Mouse (Mus musculus): ENCODE measurements around the gene Fstl5. TPM values are rescaled to one million over a fixed set of nuclear protein-coding genes. Genes with fewer than 3 reads are reported as not detected.

The Fstl5 gene
- 0.09 and 0.17 TPM in 2 replicates for polyA plus RNA-seq (2015; fragmentation: Nextera tagmentation; extraction: Ambion mirVana)

DNA sequence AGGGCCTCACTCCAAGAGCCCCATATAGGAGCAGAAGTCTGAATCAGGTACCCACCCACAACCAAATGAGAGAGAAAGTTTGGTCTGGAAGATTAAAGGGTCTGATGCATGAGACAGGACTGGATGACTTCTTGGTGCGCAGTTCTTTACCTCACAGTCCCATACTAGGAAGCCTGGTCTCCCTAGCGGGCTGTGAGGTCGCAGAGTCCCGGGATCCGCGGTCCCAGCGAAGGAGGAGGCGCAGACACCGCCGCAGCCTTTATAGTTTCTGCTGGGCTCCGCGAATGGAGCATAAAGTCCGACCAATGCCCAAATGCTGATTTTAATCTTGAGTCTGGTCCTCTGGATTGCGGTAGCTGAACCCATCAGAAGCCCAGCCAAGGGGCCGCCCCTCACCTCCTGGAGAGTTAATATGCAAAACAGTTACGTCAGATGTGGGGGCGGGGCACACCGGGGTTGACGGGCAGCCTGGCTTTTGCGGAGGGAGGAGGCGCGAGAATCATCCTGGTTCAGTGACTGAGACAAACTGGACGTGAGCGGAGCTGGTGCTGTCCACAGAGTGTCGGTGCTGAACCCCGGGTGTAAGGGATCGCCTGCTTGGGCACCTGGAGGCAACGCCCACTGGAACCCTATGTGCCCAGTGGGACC is at the start of gene Fstl5:
Fstl5 (plus strand) TSS at position 211 of the 648 bp plus-strand sequence.
- Histone ChIP-seq H3K27me3 (replicated peaks) (no peaks in the 10 kb centered on the region), H3K4me2 (peak within 1 kb of the TSS; percentile 70), H3K36me3 (no peaks in the 10 kb centered on the region), H3K4me1 (peaks cover 6% of the 10 kb centered on the region; the same call in 1 of the 2 replicates), H3K9me3 (no peaks in the 10 kb centered on the region), H3K4me3 (peak within 1 kb of the TSS; percentile 48), H3K27ac (replicated peaks) (no peak within 1 kb of the TSS), H3K9ac (no peak within 1 kb of the TSS)
- ATAC-seq (ENCODE audit: extremely low read depth, insufficient number of reproducible peaks, low FRiP score, low TSS enrichment) = no peak
- WGBS = 1% methylated on average over 28 of the region's 28 CpGs

- ATAC-seq (ENCODE audit: extremely low read depth, insufficient number of reproducible peaks, low FRiP score, low TSS enrichment) = no peak
These were observed 48.5 kb upstream of the Fstl5 start for GRCm38 (mm10) chr3:76025523-76025922.

DNA sequence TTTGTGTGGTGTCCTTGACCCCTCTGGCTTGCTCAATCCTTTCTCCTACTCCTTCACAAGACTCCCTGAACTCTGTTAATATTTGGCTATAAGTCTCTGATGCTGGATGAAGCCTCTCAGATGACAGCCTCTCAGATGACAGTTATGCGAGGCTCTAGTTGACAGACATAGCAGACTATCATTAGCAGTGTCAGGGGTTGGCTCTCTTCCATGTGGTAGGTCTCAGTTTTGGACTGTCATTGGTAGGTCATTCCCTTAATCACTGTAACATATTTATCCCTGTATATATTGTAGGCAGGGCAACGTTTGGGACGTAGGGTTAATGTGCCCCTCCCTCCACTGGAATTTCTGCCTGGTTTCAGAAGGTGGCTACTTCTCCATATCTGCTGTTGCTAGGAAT is 22.9 kb upstream of the Fstl5 start:
- WGBS = 68% methylated on average over 3 of the region's 3 CpGs
- H3K27me3 ChIP-seq (replicated peaks) = no peaks in the 10 kb centered on the region
- no peaks in the 10 kb centered on the region for H3K36me3 ChIP-seq
- H3K9me3 ChIP-seq = no peaks in the 10 kb centered on the region
- H3K4me3 ChIP-seq = no peak overlapping the region
- no peak overlapping the region for H3K9ac ChIP-seq
- H3K4me2 ChIP-seq = no peak overlapping the region
- no peaks in the 10 kb centered on the region for H3K4me1 ChIP-seq
- no peak for ATAC-seq (ENCODE audit: extremely low read depth, insufficient number of reproducible peaks, low FRiP score, low TSS enrichment)
- H3K27ac ChIP-seq (replicated peaks) = no peak overlapping the region

More at GRCm38 (mm10) chr3:76025523-76025922, 48.5 kb upstream of the Fstl5 start:
- Histone ChIP-seq H3K27ac (replicated peaks) (no peak overlapping the region), H3K9ac (no peak overlapping the region), H3K27me3 (replicated peaks) (no peaks in the 10 kb centered on the region), H3K4me3 (no peak overlapping the region), H3K4me2 (no peak overlapping the region), H3K4me1 (no peaks in the 10 kb centered on the region), H3K9me3 (no peaks in the 10 kb centered on the region), H3K36me3 (no peaks in the 10 kb centered on the region)

GRCm38 (mm10) chr3:76061996-76062395 is 12.1 kb upstream of the Fstl5 start:
- no peak for ATAC-seq (ENCODE audit: extremely low read depth, insufficient number of reproducible peaks, low FRiP score, low TSS enrichment)
- Histone ChIP-seq H3K27ac (replicated peaks) (no peak overlapping the region), H3K4me3 (no peak overlapping the region), H3K27me3 (replicated peaks) (no peaks in the 10 kb centered on the region), H3K4me1 (no peaks in the 10 kb centered on the region), H3K36me3 (no peaks in the 10 kb centered on the region), H3K4me2 (no peak overlapping the region), H3K9me3 (no peaks in the 10 kb centered on the region), H3K9ac (no peak overlapping the region)
- 90% methylated on average over 1 of the region's 1 CpGs for WGBS

GRCm38 (mm10) chr3:76067920-76068319 is 6.2 kb upstream of the Fstl5 start:
- no peaks in the 10 kb centered on the region for H3K36me3 ChIP-seq
- WGBS = 2% methylated on average over 3 of the region's 3 CpGs
- H3K4me3 ChIP-seq = no peak overlapping the region
- H3K9ac ChIP-seq = no peak overlapping the region
- H3K4me2 ChIP-seq = no peak overlapping the region
- H3K27me3 ChIP-seq (replicated peaks) = no peaks in the 10 kb centered on the region
- no peak for ATAC-seq (ENCODE audit: extremely low read depth, insufficient number of reproducible peaks, low FRiP score, low TSS enrichment)
- no peak overlapping the region for H3K27ac ChIP-seq (replicated peaks)
- no peaks in the 10 kb centered on the region for H3K9me3 ChIP-seq
- no peaks in the 10 kb centered on the region for H3K4me1 ChIP-seq

DNA sequence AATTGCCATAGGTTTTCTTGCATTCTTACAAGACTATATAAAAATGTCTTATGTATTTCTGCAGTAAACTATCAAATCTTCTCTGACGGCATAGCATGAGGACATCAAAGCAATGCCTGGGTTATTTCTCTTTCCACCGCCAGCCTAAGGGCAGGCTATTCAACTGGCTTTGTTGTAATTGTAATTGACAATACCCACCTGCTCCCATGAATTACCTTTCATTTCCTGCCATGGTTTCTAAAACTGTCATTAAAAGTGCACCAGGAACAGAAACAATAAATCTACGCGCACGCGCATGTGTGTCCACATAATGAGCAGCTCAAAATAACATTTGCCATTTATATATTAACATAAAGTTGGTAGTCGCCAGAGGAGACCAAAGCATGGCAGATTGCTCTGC is 1.2 kb upstream of the Fstl5 start:
- 84% methylated on average over 7 of the region's 7 CpGs for WGBS
- no peaks in the 10 kb centered on the region for H3K9me3 ChIP-seq
- H3K4me2 ChIP-seq = no peak overlapping the region
- ATAC-seq (ENCODE audit: extremely low read depth, insufficient number of reproducible peaks, low FRiP score, low TSS enrichment) = no peak
- H3K36me3 ChIP-seq = no peaks in the 10 kb centered on the region
- peaks cover 6% of the 10 kb centered on the region; the same call in 1 of the 2 replicates for H3K4me1 ChIP-seq
- no peaks in the 10 kb centered on the region for H3K27me3 ChIP-seq (replicated peaks)
- no peak overlapping the region for H3K9ac ChIP-seq
- no peak overlapping the region for H3K27ac ChIP-seq (replicated peaks)
- no peak overlapping the region for H3K4me3 ChIP-seq

- 77% methylated on average over 1 of the region's 1 CpGs for WGBS
- Histone ChIP-seq H3K9me3 (no peaks in the 10 kb centered on the region), H3K36me3 (no peaks in the 10 kb centered on the region), H3K27ac (replicated peaks) (no peak overlapping the region), H3K4me3 (no peak overlapping the region), H3K27me3 (replicated peaks) (no peaks in the 10 kb centered on the region), H3K9ac (no peak overlapping the region), H3K4me2 (no peak overlapping the region), H3K4me1 (no peaks in the 10 kb centered on the region)
- no peak for ATAC-seq (ENCODE audit: extremely low read depth, insufficient number of reproducible peaks, low FRiP score, low TSS enrichment)
These were observed 66.4 kb downstream of the Fstl5 start for GRCm38 (mm10) chr3:76140445-76140844.

DNA sequence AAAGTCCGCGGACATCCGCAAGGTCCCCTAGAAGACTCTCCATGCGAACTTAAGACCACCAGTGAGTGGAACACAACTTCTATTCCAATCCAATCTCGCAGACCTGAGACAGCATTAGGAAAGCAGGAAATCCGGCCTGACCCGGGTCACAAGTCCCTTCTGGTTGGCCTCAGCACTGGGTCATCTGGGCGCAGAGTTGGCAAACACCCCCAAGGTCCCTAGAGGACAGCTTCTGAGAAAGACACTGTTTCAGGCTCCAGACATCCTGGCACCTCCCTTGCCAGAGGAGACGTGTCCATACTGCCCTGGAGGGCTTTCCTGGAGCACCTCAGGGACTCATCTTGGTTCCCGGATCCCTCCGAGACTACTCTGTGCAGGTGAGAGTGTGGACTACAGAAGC is 73.8 kb downstream of the Fstl5 start:
- ATAC-seq (ENCODE audit: extremely low read depth, insufficient number of reproducible peaks, low FRiP score, low TSS enrichment) = no peak
- no peaks in the 10 kb centered on the region for H3K4me1 ChIP-seq
- H3K27me3 ChIP-seq (replicated peaks) = no peaks in the 10 kb centered on the region
- H3K9ac ChIP-seq = no peak overlapping the region
- H3K36me3 ChIP-seq = no peaks in the 10 kb centered on the region
- H3K9me3 ChIP-seq = no peaks in the 10 kb centered on the region
- WGBS = 80% methylated on average over 11 of the region's 11 CpGs
- no peak overlapping the region for H3K4me3 ChIP-seq
- H3K27ac ChIP-seq (replicated peaks) = no peak overlapping the region
- H3K4me2 ChIP-seq = no peak overlapping the region

DNA sequence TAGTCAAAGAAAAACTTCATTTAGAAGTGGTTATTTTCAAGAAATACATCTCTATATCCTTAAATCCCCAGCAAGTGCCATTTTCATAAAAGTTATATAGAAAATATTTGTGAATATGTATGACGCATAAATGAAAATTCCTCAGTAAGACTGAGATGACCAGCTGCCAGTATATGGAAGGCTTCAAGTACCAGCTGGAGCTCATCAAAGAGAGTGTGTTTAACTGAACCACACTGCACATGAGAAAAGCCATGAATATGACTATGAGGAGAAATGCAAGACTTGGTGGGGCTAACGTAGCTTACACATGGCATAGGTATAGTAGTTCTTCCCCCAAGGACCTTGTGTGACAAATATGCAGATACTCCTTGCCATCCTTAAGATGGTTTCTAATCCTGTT is 164.8 kb downstream of the Fstl5 start:
- no peak overlapping the region for H3K9ac ChIP-seq
- H3K4me2 ChIP-seq = no peak overlapping the region
- no peaks in the 10 kb centered on the region for H3K36me3 ChIP-seq
- H3K27ac ChIP-seq (replicated peaks) = no peak overlapping the region
- H3K4me3 ChIP-seq = no peak overlapping the region
- no peak for ATAC-seq (ENCODE audit: extremely low read depth, insufficient number of reproducible peaks, low FRiP score, low TSS enrichment)
- H3K9me3 ChIP-seq = no peaks in the 10 kb centered on the region
- 82% methylated on average over 2 of the region's 2 CpGs for WGBS
- H3K27me3 ChIP-seq (replicated peaks) = no peaks in the 10 kb centered on the region
- H3K4me1 ChIP-seq = no peaks in the 10 kb centered on the region

- Histone ChIP-seq H3K4me3 (no peak overlapping the region), H3K9ac (no peak overlapping the region), H3K27me3 (replicated peaks) (no peaks in the 10 kb centered on the region), H3K4me2 (no peak overlapping the region), H3K9me3 (no peaks in the 10 kb centered on the region), H3K36me3 (no peaks in the 10 kb centered on the region), H3K27ac (replicated peaks) (no peak overlapping the region), H3K4me1 (no peaks in the 10 kb centered on the region)
- no peak for ATAC-seq (ENCODE audit: extremely low read depth, insufficient number of reproducible peaks, low FRiP score, low TSS enrichment)
- 71% methylated on average over 1 of the region's 1 CpGs for WGBS
These were observed 177.3 kb downstream of the Fstl5 start for GRCm38 (mm10) chr3:76251385-76251784.

- Histone ChIP-seq H3K4me1 (no peaks in the 10 kb centered on the region), H3K36me3 (no peaks in the 10 kb centered on the region), H3K9me3 (no peaks in the 10 kb centered on the region), H3K4me2 (no peak overlapping the region), H3K4me3 (no peak overlapping the region), H3K27ac (replicated peaks) (no peak overlapping the region), H3K27me3 (replicated peaks) (no peaks in the 10 kb centered on the region), H3K9ac (no peak overlapping the region)
- no peak for ATAC-seq (ENCODE audit: extremely low read depth, insufficient number of reproducible peaks, low FRiP score, low TSS enrichment)
- 63% methylated on average over 1 of the region's 1 CpGs for WGBS
These were observed 218.9 kb downstream of the Fstl5 start for GRCm38 (mm10) chr3:76292993-76293392.

DNA sequence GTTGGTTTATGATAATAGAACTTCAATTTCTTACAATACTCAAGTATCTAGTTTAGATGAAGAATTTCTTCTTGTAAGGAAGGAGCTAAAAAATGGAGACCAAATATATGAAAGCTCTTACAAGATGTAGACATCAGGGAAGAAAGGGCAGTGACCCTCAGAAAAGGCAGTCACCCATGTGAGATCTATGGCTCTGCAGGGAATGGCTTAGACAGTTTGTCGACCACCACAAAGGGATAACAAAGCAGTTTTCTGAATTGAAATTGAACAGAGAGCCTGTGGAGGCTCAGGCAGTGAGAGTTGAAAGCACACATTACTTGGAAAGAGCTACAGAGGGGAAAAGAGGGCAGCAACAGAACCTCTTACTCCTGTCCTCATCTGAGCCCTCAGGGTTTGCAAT is 220.3 kb downstream of the Fstl5 start:
- no peaks in the 10 kb centered on the region for H3K36me3 ChIP-seq
- 48% methylated on average over 1 of the region's 1 CpGs for whole genome bisulfite sequencing
- H3K27ac ChIP-seq (replicated peaks) = no peak overlapping the region
- H3K9me3 ChIP-seq = no peaks in the 10 kb centered on the region
- no peak for ATAC-seq (ENCODE audit: extremely low read depth, insufficient number of reproducible peaks, low FRiP score, low TSS enrichment)
- H3K27me3 ChIP-seq (replicated peaks) = no peaks in the 10 kb centered on the region
- H3K4me1 ChIP-seq = no peaks in the 10 kb centered on the region
- H3K4me3 ChIP-seq = no peak overlapping the region
- no peak overlapping the region for H3K9ac ChIP-seq
- no peak overlapping the region for H3K4me2 ChIP-seq

All from heart, embryonic 13.5 days (tissue).